Mouse (Mus musculus) kidney, postnatal 36 days (tissue): Measurements from ENCODE around the gene Mfap2.

Source experiments
- DNase-seq, 2 experiments: peaks; one replicate each; pipeline ENCODE4 v3.0.0; 2021 to 2022; ENCODE audit warnings: mixed read lengths in 2 of 2

The Mfap2 gene

DNA sequence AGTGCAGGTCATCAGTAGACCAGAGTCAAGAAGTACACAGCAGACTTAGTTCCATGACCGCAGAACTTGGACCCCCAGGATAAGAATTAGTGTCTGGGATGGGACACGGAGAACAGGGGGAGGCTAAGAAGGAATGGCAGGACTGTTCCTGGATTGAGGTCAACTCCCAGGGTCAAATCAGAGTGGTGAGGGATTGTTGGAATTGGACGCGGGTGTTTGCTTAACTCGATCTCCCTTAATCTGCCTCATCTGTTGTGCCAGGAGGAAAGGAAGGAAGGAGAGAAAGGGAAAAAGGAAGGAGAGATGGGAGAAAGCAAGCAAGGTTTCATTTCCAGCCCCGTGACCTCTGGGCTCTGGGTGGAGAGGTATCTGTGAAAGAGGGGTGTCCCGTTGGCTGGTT lies at the start of gene Mfap2:
TSS of gene Mfap2 (plus strand) at position 301 of the 400 bp plus-strand sequence.
- DNase-seq: no peak

DNA sequence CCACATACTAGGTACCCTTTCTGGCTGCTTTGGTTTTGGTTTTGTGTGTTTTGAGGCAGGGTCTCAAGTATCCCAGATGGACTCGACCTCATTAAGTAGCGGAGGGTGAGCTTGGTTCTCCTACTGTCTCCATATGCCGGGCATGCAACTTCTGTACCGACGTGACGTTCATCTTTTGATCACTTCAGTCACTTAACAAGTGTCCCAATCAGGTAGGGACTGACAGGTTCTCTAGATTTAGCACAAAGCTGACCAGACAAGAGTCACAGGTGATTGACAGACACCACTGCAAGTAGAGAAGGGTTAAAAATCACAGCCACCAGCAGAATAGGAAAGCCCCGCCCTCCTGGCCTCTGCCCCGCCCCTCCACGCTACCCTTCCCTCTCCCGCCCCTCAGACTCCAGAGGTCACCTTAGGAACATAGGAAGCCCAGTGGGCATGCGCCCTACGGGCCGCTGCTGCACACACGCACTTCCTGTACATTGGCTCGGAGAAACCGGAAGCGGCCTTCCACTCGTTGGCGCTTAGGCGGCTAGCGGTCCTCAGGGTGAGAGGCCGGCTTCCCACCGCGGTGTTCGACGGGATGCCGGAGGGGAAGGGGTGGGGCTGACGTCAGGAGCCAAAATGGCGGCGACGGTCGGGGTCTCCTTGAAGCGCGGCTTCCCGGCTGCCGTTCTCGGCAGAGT lies 49.3 kb upstream of the Mfap2 start, which contains the start of gene Sdhb:
TSS of gene Sdhb (plus strand) at position 423 of the 686 bp plus-strand sequence.
- DNase-seq: peak; percentile 97 to 99

DNA sequence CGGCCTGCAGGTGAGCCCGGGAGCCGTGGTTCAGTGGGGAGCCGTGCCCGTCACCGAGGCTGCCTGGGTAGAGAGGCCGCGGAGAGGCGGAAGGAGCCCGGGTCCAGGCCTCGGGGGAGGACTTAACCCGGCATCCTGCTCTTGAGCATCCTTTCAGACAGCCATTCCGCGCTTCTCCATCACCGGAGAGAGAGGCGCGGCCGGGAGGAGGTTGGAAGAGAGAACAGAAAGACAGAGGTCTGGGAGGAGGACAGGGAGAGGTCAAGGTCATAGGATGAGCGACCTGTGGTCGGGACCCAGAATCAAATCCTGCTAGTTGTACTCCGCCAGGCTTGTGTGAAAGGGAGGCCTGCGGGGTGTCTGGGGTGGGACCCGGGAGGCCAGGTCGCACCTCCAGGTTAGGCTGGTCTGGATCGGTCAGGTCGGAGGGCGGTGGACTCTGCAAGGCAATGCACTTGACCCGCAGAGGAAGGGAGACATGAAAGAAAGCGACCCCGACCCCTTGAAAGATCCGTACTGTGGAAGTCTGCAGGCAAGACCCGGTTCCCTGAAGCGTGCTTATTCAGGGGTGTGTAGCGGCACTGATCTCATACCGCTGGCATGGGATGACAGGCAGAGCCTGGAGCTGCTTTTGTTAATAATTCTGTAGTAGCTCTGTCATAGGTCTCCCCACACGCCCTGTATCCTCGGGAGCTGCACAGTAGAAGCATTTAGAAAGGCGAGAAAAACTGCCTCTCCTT lies 48.6 kb upstream of the Mfap2 start:
- peak in 1 of 2 experiments; percentile 29 for DNase-seq

DNA sequence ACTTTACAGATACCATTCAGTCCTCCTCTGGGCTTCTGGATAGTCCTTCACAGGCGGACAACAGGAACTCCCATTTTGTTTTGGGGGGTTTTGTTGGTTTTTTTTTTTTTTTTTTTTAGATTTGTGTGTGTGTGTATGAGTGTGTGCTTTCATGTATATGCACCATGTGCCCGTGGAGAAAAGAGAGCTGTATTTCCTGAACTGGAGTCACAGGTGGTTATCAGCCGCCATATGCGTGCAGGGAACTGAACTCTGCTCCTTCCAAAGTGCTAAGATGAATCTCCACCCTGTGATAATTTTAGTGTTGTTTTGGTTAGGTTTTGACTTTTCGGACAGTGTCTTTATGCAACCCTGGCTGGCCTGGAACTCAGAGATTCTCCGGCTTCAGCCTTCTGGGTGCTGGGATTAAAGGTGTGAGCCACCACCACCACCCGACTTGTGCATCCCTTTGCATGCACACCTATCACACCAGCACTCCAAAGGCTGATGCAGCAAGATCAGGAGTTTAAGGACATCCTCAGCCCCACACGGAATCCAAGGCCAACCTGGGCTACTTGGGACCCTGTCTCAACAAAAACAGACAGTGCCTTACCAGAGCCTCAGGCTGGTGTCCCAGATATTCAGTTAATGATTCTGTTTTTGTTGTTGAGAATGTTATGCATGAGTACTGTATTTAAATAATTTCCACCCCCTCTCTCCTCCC lies 47.9 kb upstream of the Mfap2 start:
- peak in 1 of 2 experiments; percentile 33 for DNase-seq

DNA sequence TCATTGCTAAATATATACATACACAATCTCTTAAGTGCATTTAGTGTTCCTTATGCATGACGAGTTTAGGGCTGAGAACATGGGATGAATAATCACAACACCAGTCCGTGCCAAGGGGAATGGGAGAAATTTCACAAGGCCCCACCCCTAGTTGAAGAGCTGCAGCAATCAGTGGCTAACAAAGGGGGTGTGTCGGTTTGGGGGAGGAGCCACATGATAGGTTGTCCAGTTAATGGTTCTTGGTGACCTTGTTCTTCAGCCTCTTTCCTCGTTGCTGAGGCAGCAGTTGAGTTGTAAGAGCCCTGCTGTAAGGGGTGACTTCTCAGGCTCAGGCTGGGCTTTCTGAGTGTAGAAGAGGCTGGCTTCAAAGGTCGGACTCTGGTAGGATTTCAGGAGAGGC lies 47.3 kb upstream of the Mfap2 start:
- DNase-seq: peak; percentile 91 to 96

DNA sequence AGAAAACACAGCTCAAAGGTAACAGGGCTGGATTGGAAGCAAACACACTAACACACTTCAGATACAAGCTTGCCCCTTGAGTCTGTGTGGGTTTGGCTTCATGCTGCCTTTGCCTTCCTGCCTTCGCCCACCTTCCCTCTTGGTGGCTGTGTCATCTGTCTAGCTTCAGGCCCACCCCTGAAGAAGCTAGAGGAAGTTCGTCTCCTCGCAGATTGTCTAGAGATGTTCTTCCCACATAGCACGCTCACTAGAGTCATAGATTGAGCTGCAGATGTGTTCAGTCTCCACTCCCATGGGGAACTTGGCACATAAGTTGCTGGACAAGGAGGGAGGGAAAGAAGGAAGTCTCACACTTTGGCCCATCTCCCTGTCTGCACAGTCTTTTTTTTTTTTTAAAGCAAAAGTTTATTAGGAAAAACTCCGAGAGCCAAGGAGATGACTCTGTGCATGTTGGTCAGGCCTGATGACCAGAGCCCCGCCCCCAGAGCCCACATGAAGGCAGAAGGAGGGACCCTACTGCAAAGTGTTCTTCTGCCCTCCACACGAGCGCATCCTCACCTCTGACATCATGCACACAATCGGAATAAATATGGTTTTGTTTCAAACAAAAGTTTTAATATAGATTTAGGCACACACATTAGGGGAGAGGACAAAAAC lies 46.1 kb upstream of the Mfap2 start:
- DNase-seq: peak in 1 of 2 experiments; percentile 38

DNA sequence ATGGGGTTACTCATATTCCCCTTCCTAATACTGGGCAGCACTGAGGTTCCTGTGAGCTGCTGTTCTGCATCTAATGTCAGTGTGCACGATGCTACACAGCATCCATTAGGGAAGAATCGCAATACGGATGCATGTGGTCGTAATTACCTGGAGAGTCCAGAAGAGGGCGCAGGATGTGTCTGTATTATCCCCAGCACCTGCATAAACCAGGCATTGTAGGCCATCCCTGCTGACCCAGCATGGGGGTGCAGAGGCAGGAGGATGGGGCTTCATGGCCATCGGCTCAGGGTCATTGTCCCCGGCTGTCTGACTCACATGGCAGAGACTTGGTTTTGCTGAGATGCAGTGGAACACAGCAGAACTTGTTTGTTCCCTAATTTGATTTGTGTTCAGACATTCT lies 45.6 kb upstream of the Mfap2 start:
- peak; percentile 82 to 85 for DNase-seq

DNA sequence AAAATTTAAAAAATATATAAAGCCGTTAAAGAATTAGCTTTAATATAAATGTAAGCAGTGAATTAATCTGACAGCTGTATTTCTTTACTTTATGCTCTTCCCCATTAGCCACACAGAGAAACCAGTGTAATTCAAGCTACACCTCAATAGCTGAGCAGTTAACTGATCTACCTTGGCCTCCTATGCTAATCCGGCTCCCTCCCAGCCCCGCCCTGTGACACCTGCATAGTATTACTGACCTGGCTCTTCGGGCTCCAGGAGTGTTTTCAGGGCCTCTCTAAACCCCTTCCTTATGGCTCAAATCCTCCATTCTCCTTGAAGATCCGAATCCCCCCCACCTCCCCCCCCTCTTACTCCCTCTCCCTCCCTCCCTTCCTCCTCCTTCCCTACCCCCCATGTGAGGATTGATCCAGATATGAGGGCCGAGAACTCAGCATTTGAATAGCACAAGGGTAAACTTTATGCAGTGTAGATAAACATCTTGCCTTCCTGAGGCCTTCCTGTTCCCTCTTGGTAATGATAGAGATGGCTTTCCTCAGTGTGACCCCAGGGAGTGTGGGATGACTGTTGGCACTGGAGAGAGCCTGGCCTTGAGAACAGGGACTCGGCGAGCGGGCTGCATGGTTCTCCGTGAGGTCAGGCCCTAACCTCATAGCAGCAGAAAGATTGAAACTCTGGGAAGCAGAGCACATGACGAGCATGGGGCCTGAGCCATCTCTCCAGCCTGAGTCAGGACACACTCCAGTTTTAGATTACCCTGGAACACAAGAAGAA lies 42.6 kb upstream of the Mfap2 start:
- DNase-seq: no peak

DNA sequence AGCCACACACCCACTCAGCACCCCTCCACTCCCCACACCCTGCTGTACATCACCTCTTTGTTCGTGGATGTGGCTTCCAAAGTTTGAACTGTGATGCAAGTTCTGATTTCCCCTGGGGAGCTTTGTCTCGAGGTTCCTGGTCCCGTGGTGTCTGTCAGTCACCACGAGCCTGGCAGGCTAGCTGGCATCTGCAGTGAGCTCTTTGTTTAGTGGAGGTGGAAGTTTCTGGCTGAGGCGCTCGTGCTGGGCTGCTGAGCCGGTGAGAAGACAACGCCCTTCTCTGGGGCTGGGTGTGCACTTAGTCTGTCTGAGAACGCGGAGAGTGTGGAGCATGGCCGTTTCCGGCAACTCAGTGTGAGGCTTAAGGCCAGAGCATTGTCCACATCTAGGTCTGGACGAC lies 38.5 kb upstream of the Mfap2 start:
- no peak for DNase-seq

DNA sequence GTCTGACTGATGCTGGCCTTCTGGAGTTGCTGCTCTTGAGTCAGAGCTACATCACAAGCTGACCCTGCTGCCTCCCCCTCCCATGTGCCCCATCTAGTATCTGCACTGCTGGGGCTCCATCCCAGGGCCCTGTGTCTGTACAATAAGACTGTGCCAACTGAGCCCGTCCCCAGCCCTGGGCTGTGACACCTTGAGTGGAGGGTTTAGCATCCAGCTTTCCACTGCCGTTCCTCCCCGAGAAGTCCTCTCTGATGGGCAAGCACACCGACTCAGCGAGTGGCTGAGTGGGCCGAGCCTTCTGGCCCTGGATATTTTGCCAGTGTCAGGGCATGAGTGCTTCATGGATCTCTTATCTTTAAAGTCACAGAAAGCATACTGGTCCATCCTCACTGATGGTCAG lies 35.8 kb upstream of the Mfap2 start:
- DNase-seq: no peak

DNA sequence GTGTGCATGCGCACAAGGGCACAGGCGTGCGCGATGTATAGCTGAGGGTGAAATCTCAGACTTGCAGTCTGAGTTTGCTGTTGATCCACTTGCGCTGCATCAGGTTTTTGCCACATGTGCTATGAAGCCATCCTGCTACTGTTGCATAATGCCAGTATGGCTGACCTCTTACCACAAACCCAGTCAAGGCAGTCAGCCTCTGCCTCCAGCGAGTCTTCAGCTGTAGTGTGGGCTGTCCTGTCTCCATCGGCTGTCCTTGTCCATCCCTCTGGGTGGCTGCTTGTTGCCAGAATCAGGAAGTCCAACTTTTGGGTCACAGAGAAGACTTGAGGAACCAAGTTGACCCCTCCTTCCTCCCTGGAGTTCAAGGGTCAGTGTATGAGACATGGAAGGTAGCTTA lies 34.9 kb upstream of the Mfap2 start:
- no peak for DNase-seq

DNA sequence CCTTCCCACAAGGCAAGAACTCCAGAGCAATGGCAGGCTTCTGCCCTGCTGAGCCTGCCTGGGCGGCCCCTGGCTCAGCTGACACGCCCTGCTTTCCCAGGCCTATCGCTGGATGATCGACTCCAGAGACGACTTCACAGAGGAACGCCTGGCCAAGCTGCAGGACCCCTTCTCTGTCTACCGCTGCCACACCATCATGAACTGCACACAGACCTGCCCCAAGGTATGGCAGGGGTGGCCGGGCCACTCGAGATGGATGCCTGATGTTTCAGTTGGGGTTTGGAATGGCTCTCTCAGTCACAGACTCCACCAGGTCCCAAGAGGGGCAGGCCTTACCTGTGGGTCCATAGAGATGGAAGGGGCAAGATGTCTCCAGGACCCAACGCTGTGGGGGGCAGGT lies 32.9 kb upstream of the Mfap2 start:
- DNase-seq: no peak

DNA sequence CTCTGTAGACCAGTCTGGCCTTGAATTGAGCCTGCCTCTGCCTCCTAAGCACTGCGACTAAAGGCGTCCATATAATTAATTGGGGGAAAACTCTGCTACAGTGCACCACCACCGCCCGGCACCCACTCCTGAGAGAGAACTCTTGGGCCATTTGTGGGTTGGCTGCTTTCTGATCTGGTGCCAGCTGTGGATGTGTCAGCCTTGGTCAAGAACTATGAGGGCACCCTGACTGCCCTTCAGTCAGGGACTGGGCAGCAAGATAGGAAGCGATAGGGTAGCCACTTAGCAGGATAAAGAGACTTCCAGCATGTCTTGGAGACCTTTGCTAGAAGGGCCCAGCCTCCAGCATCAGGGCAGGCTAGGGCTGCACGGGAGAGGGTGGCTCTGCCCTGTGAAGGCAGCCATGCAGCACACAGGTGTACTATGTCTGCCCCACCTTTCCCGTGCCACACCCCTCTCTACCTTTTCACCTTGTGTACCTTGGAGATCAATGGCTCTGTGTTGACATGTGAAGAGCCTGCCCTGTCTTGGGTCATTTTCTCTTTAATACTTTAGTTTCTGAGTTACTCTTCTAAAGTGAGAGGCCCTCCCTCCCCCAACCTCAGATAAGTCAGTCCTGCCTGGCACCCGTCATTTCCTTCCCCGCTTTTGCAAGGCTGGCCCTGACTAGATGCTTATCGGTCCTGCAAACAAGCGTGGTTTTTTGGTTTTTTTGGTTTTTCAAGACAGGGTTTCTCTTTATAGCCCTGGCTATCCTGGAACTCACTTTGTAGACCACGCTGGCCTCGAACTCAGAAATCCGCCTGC lies 32.1 kb upstream of the Mfap2 start:
- DNase-seq: no peak

DNA sequence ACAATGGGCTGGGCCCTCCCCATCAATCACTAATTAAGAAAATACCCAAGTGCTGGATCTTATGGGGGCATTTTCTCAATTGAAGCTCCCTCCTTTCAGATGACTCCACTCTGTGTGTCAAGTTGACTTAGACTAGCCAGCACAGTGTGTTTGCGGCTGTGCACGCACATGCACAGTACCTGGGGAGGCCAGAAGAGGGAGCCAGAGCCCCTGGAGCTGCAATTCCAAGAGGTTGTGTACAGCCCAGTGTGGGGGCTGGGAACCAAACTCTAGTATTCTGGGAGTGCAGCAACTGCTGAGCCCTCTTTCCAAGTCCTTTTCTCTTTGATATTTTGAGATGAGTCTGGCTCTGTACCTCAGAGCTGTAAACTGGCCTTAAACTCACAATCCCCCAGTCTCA lies 28.6 kb upstream of the Mfap2 start:
- peak in 1 of 2 experiments; percentile 53 for DNase-seq

DNA sequence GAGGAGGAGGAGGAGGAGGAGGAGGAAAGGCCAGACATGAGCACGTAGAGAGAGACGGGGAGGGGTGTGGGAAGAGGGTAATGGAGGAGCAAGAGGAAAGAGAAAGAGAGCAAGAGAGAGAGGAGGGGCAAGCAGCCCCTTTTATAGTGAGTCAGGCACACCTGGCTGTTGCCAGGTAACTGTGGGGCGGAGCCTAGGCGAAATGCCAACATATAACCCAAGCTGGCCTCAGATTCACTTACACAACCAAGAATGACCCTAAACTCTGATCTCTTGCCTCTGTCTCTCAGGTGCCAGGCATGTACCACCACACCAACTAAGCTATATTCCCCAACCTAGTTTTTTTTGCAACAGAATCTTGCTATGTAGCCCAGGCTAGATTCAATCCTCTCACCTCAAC lies 27.4 kb upstream of the Mfap2 start:
- peak in 1 of 2 experiments; percentile 38 for DNase-seq

DNA sequence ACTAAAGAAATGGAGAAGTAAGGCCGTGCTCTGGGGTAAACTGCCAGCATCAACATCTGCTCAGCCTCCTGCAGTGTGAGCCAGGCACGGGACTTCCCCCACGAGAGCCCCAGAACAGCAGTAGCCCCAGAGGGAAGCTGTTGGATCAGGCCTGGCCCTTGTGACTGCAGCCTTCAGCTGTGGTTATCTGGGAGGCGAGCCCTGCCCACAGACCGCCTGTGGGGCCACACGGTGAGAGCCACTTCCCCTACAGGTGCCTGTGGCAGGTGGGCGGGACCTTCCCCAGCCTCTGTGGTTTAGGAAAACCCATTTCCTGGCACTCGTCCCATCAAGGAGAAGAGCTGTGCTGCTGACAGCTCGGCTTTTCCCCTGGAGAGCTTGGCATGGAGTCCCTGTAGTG lies 26.8 kb upstream of the Mfap2 start:
- DNase-seq: peak in 1 of 2 experiments; percentile 48

DNA sequence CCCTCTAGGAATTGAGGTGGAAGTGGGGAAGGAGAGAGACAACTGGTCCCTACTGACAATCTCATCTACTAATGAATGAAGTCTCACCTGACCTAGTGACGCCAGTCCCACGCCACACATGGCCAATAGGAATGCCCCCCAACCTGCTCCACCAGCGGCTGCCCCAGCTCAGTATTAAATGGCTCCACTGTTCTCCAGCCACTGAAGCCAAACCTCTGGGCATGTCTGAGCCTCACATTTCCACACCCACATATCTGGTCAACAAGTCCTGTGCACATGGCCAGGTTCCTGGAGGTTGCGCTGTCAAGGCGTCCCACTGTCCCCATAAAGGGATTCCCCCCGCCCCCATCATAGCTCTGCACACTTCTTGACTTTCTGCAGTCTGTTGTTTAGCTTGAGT lies 25.7 kb upstream of the Mfap2 start:
- no peak for DNase-seq

DNA sequence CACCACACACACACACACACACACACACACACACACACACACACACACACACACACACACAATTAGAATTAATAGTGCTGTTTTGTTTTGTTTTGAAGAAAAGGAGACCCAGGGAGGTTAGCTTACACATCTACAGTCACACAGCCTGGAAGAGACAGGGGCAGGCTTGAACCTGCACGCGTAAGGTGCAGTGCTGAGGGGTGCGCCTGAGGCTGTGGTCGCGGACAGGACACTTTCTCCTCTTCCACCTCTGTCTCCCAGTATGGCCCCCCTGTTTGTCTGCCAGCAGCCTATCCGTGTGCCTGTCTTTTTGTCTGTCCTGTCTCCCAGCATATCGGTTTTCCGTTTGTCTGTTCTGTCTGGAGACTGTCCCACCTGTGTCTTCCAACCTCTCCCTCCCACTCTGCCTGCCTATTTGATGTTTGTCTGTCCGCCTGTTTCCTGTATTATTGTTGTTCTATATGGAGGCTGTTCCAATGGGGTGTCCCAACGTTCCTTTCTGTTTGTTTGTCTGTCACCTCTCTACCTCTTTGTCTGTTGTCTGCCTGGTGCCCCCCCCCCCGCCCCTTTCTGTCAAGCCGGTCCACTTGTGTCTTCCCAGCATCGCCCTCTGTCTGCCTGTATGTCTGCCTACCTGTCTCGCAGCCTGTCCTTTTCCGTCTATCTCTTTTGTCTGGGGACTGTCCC lies 24.1 kb upstream of the Mfap2 start:
- DNase-seq: no peak

DNA sequence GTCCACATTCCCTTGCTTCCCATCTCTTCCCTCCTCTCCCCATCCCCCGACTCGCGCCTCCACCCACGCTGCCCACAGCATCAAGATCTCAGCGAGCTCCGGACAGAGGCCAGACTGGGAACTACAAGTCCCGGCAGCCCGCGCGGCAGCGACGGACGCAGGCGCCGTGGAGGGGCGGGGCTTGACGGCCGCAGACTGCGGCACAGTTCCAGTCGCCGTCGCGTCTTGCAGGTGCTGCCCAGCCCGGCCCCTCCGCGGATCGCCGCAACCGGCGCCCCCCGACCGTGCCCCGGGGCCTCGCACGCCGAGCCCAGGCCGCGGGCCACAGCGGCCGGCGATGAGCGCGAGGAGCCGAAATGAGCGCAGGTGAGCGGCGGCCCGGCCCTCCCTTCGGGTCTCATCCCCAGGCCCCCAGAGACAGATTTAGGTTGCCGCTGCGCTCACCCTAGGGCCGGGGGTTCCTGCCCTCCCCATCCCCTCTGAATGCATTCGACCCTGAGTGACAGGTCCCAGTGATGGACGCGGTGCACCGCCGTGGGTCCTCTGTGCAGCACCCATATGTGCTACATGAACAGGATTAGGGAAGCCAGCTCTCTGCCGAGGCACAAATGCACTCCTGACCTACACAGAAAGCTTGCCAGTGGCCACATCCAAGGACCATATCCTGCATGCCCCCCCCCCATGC lies 23.4 kb upstream of the Mfap2 start, which contains the start of gene Atp13a2:
TSS of gene Atp13a2 (plus strand) at position 163 of the 685 bp plus-strand sequence.
- DNase-seq: peak; percentile 92 to 97

DNA sequence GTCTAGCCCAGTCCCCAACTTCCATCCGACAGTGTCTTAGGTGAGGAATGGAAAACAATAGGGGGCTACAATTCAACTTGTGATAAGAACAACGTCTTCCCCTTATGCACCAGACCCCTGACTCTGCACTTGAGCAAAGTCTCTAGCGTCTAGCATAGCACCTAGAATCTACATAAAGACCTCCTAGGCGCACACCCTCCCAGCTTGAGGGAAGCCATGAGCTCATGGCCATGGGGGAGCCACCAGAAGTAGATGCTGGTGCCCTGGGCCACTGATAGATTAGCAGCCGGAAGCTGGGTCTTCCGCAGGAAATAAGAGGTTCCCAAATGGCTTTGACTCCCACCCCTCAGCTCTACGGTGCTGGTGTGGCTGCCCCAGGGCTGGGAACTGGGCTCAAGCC lies 22.7 kb upstream of the Mfap2 start:
- DNase-seq: no peak
